Mouse (Mus musculus) CH12F3 (cell line): ENCODE data around the gene Mgp.

Experiments used
- in situ Hi-C: fragments of 300-500 bp; cut with MboI; formaldehyde crosslinking; loops from 2 replicates; pipeline ENCODE4 v1.14.3; 2020; ENCODE audit warnings: low sequenced_read_pairs

Mgp gene

GRCm38 (mm10) chr6:136875670-136876069, at the start of gene Mgp:
Mgp (minus strand) TSS chr6:136875823.
- in situ Hi-C loops, result no loop called here

DNA sequence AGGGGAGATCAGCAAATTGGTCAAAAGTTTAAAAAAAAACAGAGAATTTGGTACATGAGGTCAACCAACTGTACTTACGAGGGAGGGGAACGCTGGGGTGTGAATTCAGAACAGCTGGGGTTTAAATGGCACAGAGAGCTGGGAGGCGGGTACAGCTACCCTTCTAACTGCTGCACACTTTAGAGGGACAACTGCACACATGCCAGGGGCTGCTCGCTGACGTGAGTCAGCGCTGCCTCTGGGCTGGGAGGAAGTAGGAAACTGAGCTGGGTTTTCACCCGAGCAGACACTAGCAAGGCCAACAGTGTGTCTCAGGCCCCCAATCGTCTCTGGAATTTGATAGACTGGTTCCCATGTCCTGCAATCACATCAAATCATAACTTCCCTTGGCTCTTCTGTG, 49.4 kb upstream of the Mgp start:
- in situ Hi-C loops, result no loop called here

- in situ Hi-C loops, result no loop called here
These were observed 47.9 kb upstream of the Mgp start, which contains the start of gene Pde6h for GRCm38 (mm10) chr6:136923532-136923931. Pde6h (plus strand) TSS chr6:136923832.

GRCm38 (mm10) chr6:136922871-136923270, 47.2 kb upstream of the Mgp start:
- in situ Hi-C loops, result no loop called here

DNA sequence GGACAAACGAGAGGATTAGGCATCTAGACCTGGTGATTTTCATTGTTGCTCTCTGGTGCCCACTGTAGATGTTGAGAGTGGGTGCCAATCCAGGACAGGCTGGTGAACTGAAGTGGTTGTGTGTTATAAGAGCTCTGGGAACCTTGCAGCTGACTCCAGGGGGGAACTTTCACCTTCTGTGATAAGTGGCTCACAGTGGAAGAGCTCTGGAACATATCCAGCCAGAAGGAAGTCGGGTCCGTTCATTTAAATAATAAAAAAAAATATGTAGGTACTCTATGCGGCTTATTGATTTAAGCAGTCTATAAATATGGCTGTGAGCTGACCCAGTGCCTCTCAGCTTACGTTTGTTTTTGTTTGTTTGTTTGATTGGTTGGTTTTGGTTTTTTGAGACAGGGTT, 46.5 kb upstream of the Mgp start, which contains the start of gene Erp27:
Erp27 (minus strand) TSS at position 101 of the 400 bp plus-strand sequence.
- in situ Hi-C loops, result no loop called here

GRCm38 (mm10) chr6:136921601-136922000, 46.0 kb upstream of the Mgp start:
- in situ Hi-C loops, result no loop called here

DNA sequence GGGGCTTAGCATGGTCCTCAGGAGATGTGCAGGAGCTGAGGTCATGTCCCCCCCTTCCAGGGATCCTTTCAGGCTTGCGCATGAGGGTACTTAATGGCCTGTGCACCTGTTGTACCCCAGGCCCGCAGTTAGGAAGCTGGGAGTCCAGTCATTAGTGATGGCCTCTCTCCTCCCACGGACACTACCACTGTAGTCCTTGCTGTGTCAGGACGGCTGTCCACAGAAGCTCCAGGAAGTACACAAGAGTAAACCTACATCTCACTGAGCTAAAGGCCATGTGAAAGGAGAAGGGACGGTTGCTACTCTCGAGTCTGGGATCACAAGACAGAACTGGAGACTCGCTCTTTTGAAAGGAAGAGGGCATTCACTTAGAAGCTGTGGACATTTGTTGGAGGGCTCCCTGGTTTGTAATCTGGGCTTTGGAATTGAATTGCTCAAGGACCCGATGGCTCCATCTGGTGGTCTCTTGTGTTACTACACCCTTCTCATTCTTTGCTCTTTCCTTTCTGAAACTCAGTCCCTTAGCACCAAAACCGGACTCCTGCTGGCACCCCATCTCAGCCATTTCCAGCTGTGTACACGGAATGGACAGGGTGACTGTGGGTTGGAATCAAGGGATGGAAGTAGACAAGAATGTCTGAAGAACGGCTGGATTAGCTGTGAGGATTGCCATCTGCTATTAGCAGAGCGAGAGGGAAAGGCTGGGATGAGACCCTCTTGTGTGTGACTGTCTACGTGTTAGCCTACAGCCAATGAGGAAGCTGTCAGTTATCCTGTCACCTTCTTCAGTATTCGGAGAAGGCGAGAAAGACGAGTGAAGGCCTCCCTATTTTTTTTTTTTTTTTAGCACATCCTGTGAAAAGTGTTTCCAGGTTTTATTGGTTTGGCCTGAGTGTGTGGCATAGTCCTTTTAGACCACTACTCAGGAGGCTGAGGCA, 45.0 kb upstream of the Mgp start:
- in situ Hi-C loops, result no loop called here

DNA sequence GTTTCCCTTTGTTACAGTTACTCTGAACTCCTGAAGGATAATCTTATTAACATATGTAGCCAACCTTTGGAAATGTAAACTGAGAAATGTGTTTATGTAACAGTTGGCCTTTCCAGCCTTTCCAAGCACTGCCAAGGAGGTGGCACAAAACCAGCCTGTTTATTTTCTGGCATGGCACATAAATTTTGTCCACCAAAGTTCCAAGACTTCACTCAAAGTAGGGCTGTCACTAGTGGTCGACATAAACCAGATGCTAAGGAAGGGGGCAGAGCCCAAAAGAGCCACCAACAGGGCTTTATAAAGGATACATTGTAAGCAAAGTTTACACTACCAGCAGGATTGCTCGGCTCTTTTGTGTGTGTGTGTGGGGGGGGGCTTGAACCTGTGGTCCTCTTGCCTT, 42.3 kb upstream of the Mgp start:
- in situ Hi-C loops, result no loop called here

- in situ Hi-C loops, result no loop called here
These were observed 40.2 kb upstream of the Mgp start for GRCm38 (mm10) chr6:136915721-136916395.

DNA sequence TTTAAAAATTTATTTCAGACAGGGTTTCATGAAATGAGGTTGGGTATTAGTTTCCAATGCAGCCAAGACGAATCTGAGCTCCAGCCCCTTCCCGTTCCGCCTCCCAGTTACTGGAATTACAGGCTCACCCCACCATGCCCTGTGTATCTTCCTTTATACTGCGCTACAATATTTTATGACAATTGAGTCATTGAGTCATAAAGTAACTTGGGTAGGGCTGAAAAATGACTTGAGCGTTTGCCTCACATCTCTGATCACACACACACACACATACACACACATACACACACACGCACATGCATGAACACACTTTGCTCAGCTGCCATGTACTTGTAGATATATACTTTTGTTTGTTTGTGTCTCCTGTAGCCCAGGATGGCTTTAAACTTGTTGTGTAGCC, 38.6 kb upstream of the Mgp start:
- in situ Hi-C loops, result no loop called here

DNA sequence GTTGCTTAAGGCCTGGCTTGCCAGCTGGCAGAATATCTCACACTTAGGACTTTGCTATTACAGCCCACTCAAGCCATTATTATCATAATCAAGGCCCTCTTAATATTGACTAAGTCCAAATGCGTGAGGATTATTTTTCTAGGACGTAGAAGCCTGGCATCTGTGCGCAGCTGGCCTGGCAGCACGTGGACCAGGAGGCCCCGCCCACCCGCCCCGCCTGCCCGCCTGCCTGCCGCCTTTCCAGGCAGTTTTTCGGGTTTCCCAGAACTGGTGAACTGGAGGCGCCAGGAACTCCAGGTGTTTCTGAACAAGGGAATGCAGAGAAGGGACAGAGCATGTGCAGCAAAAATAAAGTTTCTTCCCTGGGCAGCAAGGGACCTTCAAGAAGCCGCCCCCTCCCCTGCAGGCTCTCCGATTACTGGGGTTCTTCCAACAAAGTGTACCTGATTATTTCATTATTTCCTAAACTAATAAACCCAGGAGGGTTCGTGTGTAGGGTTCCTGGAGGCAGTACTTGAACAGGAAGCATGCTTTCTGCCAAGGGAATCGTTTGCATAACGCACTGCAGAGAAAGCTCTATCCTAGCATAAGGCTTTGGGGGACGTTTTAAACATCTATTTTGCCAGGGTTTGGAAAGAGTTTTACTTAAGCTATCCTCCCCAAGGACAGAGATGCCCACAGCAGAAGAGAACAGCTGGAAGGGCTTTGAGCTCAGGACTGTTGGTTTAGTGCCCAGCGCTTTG, 37.9 kb upstream of the Mgp start:
- in situ Hi-C loops, result no loop called here

- in situ Hi-C loops, result no loop called here
These were observed 37.2 kb upstream of the Mgp start for GRCm38 (mm10) chr6:136912751-136913265.

GRCm38 (mm10) chr6:136910247-136910890, 34.7 kb upstream of the Mgp start:
- in situ Hi-C loops, result no loop called here

GRCm38 (mm10) chr6:136906937-136907293, 31.3 kb upstream of the Mgp start:
- in situ Hi-C loops, result no loop called here

GRCm38 (mm10) chr6:136906283-136906936, 30.8 kb upstream of the Mgp start:
- in situ Hi-C loops, result no loop called here

GRCm38 (mm10) chr6:136903885-136904470, 28.4 kb upstream of the Mgp start:
- in situ Hi-C loops, result no loop called here

- in situ Hi-C loops, result no loop called here
These were observed 26.9 kb upstream of the Mgp start for GRCm38 (mm10) chr6:136902527-136902926.

DNA sequence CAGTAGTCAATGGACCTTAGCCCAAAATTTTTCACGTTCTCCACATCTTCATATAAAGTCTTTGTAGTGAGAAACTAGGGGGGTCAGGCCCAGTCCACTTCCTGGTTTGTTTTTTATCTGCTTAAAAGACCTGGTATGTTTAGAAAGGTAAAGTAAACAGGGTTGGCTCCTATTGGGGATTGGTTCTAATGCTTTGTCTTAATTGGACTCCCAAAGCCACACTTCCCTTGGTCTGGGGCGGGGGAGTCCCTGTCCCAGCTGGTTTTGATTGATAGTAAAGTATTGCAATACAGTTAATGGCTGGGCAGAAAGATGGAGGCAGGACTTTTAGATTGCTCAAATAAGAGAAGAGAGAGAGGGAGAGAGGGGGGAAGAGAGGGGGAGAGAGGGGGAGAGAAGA, 25.4 kb upstream of the Mgp start:
- in situ Hi-C loops, result no loop called here

DNA sequence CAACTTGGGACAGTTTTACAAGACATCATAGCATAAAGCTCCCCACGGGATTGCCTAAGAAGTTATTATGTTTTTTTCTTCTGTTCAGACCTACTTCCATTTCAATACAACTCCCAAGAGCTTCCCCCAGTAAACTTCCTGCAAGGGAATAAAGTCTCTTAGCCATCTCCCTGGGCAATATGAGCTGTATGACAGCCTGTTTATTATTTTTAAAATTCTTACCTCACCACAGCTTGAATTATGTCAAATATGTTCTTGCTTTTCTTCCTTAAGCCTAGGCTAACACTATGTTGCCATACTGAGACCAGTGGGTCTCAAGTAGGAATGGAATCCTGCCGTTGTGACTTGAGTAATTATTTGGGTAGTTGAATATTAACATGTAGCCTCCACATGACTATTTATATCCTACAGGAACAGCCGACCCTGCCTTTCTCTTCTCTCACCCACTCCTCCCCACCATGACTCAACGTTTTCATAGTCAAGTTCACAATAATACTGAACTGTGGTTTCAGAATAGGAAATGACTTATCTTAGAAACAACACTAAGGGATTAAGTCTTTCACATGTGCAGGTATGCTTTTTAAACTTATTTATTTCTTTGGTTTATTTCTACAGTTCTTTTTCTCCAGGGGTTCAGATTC, 24.9 kb upstream of the Mgp start:
- in situ Hi-C loops, result no loop called here
